Mouse (Mus musculus) leukemia stem cell, adult 10-12 weeks (primary cell): ENCODE measurements around the gene Map7d1. TPM values are rescaled to one million over a fixed set of nuclear protein-coding genes. Genes with fewer than 3 reads are reported as not detected.

Experiments used
- polyA plus RNA-seq: library from polyadenylated mRNA; stranded (reverse); fragments of >175 nt; gene quantifications from 2 replicates; pipeline ENCODE4 v1.2.3, GENCODE M21; 2012; ENCODE audit warnings: low replicate concordance

The Map7d1 gene
- polyA plus RNA-seq = 78.1 and 183 TPM in 2 replicates

DNA sequence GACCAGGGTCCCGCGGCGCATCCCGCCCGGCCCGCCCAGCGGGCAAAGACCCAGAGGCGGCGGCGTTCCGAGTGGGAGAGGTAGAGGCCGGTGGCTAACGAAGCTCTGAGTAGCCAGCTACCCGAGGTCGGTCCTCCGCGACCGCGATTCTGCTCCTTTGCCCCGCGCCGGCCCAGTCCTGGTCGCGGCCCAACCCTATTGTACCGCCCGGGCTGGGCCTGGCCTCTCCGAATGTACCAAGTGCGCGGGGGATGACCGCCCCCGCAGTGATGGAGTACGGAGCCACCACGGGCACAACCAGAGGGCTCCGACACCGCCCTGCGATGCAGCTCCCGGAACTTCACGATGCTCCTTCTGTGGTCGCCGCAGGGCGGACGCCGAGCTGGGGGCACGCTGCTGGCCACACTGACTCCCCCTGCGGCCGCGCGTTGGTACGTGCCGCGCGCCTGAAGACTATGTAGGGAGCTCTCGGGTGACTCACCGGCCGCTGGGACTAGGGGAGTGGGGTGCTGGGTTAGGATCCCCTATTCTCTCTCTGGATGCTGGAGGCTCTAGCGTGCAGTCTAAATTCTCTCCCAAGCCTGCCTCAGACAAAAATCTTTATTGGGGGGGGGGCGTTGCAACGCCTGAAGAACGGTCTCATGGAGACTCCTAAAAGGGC is at the start of gene Map7d1:
Gene Map7d1, minus strand, starts transcription at position 213 of the 661 bp plus-strand sequence.

DNA sequence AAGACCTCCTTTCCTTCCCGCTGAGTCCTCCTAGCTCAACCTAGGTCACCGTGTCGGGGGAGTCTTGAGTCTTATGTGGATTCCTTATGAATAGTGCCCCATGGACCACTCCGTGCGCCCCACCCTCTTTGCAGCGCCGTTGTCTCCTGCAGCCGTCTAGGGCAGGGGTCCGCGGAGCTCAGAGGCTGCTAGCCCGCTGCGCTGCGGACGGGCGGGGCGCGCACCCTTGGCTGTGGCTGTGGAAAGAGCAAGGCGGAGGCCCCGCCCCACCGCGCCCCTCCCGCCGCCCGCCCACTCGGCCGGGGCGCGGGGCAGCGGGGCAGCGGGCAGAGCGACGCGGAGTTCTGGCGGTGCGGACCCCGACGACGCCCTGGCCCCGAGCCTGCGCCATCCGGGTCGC is 30.3 kb upstream of the Map7d1 start, which contains the start of gene Col8a2:
Gene Col8a2, plus strand, starts transcription at position 302 of the 400 bp plus-strand sequence.

DNA sequence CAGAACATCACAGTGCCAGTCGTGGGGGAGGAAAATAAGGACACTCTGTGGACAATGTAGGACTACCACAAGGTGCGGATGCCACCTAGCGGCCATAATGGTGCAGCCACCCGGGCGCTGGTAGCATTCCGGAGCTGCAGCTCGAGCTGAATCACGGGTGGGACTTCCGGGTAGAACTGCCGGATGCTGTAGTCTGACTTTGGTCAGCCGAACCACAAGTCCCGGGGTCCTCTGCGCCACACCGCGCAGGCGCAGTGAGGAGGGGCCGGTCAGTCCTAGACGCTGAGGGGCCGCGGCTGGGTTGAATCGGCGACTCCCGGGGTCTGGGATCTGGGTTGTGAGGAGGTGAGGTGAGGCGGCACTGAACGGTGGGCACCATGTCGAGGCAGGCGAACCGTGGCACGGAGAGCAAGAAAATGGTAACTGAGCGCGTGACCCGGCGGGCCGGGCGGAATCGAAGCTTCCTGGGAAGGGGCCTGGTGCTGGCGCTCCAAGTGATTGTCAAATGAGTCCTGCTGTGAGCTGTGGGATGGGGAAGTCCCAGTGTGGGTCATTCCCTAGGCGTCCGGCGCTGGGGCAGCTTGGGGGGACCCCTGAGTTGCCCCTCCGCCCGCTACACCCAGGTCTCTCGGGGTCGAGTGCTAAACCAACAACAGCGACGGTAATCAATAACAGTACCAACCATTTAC is 6.1 kb upstream of the Map7d1 start, which contains the start of gene Trappc3:
Gene Trappc3, plus strand, starts transcription at position 207 of the 689 bp plus-strand sequence.

DNA sequence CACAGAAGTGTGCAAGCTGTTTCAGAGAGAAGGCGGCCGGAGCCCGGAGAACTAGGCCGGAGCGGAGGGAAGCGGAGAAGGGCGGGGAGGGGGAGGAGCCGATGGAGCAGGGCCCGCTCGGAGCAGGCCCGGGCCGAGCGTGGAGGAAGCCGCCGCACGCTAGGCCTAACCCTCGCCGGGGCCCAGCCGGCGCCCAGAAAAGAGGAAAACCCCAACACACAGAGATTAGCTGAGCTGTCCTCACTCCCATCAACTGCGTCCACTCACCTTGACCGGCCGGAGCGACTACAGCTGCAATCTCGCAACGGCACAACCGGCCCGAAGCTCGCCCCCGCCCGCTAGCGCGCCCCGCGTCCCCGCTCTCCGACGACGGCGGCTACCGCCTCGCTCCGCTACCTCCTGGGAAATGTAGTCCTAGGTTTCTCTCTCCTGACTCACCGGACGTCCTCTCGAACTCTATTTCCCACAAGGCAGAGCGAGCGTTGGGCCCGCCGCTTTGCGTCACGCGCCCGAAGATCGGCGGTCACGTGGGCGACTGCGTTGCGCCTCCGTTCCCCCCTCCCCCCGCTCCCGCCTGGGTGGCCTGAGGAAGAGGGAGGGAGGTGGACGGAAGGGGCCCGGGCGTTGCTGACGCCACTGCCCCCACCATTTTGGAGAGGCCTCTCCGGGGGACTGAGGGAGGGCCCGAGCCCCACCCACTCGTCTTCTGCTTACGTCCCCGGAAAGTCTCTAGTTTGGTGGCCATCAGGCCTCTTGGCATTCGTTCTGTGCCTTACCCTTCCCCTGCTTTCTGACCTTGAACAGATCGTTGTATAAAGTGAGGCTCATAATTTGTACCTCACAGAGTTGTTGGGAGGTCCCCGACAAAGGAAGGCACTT is 53.6 kb downstream of the Map7d1 start, which contains the start of gene Thrap3:
Gene Thrap3, minus strand, starts transcription at position 458 of the 879 bp plus-strand sequence.

Other genes starting within 250 kb of the Map7d1 start
- gene Csf3r, start 231.8 kb downstream of the Map7d1 start, polyA plus RNA-seq = 13.5 and 60.6 TPM in 2 replicates
- 155 and 182 TPM in 2 replicates for gene Mrps15, start 209.4 kb downstream of the Map7d1 start, polyA plus RNA-seq
- 0.92 TPM in 1 of 2 replicates, not detected in the other for gene Oscp1, start 197.8 kb downstream of the Map7d1 start, polyA plus RNA-seq
- 2.6 and 8.6 TPM in 2 replicates for gene Lsm10, start 159.7 kb downstream of the Map7d1 start, polyA plus RNA-seq
- gene Stk40, start 152.4 kb downstream of the Map7d1 start, polyA plus RNA-seq = 69.8 and 110 TPM in 2 replicates
- 8.7 and 14.3 TPM in 2 replicates for gene Eva1b, start 108.6 kb downstream of the Map7d1 start, polyA plus RNA-seq
- gene Sh3d21, start 92.9 kb downstream of the Map7d1 start, polyA plus RNA-seq = 0.33 TPM in 1 of 2 replicates, not detected in the other
- gene Thrap3, start 53.6 kb downstream of the Map7d1 start, polyA plus RNA-seq = 97.4 and 151 TPM in 2 replicates
- 15.2 and 15.3 TPM in 2 replicates for gene Trappc3, start 6.0 kb upstream of the Map7d1 start, polyA plus RNA-seq
- 0.09 and 0.26 TPM in 2 replicates for gene Col8a2, start 30.4 kb upstream of the Map7d1 start, polyA plus RNA-seq
- gene Adprhl2, start 65.4 kb upstream of the Map7d1 start, polyA plus RNA-seq = 37.0 and 51.8 TPM in 2 replicates
- gene Tekt2, start 69.3 kb upstream of the Map7d1 start, polyA plus RNA-seq = not detected in 2 replicates
- 2.7 and 11.1 TPM in 2 replicates for gene Ago3, start 173.2 kb upstream of the Map7d1 start, polyA plus RNA-seq
- gene Ago1, start 212.2 kb upstream of the Map7d1 start, polyA plus RNA-seq = 4.0 and 9.3 TPM in 2 replicates